Mouse (Mus musculus): ENCODE data around the gene Neu3. TPM values are rescaled to one million over a fixed set of nuclear protein-coding genes. Genes with fewer than 3 reads are reported as not detected.

Neu3 gene
- polyA plus RNA-seq, 1 experiment, result 0.83 TPM

DNA sequence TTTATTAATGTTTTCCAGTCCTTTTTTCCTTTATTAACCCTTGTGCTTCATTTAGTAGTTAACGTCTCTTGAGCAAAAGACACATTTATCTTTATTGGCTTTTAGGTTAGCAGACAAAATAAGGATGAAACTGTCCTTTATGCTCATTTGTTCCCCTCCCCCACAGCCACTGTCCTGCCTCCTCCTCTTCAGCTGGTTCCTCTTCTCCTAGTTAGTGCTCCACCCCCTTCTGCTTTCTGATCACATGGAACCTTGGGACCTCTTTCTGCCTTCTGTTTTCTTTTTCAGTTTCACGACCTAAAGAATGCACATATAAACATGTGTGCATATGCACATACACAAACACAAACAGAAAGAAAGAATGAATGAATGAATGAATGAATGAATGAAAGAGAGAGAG is 46.3 kb downstream of the Neu3 start:
- TF ChIP-seq FLI1 (IDR thresholded peaks at IDR 0.05; ENCODE audit: low read length) (no peak), GATA1 (IDR thresholded peaks at IDR 0.05; ENCODE audit: borderline replicate concordance, low read length) (no peak)
- Histone ChIP-seq H3K4me1 (peaks cover 6% of the 10 kb centered on the region), H3K27me3 (replicated peaks) (no peaks in the 10 kb centered on the region), H3K9me3 (no peaks in the 10 kb centered on the region), H3K4me3 (replicated peaks) (no peak overlapping the region), H3K36me3 (replicated peaks; ENCODE audit: low read length) (no peaks in the 10 kb centered on the region)

GRCm38 (mm10) chr7:99781385-99781784 is 46.8 kb downstream of the Neu3 start:
- H3K36me3 ChIP-seq (replicated peaks; ENCODE audit: low read length), result no peaks in the 10 kb centered on the region
- no peaks in the 10 kb centered on the region for H3K27me3 ChIP-seq (replicated peaks)
- no peak for TF ChIP-seq GATA1 (IDR thresholded peaks at IDR 0.05; ENCODE audit: borderline replicate concordance, low read length)
- no peak for TF ChIP-seq FLI1 (IDR thresholded peaks at IDR 0.05; ENCODE audit: low read length)
- H3K9me3 ChIP-seq, result no peaks in the 10 kb centered on the region
- H3K4me1 ChIP-seq, result peaks cover 6% of the 10 kb centered on the region
- peak overlapping the region; percentile 9 for H3K4me3 ChIP-seq (replicated peaks)

- peaks cover 46% of the 10 kb centered on the region for H3K9me3 ChIP-seq
- no peaks in the 10 kb centered on the region for H3K36me3 ChIP-seq (replicated peaks; ENCODE audit: low read length)
- peaks cover 21% of the 10 kb centered on the region for H3K27me3 ChIP-seq (replicated peaks)
- no peak within 1 kb of the TSS for H3K4me3 ChIP-seq (replicated peaks)
- H3K4me1 ChIP-seq, result no peaks in the 10 kb centered on the region
- TF ChIP-seq GATA1 (IDR thresholded peaks at IDR 0.05; ENCODE audit: borderline replicate concordance, low read length), result no peak
- no peak for TF ChIP-seq FLI1 (IDR thresholded peaks at IDR 0.05; ENCODE audit: low read length)
Observed at GRCm38 (mm10) chr7:99763207-99763606, 65.0 kb downstream of the Neu3 start, which contains the start of gene Olfr521. Gene Olfr521, plus strand, starts transcription at chr7:99763507.

Other genes starting within 250 kb of the Neu3 start
- 0.04 TPM in 1 of 2 replicates, not detected in the other for gene Tpbgl, start 201.3 kb downstream of the Neu3 start, polyA plus RNA-seq (2012; ENCODE audit: insufficient read depth, low replicate concordance)
- gene Slco2b1, start 117.1 kb downstream of the Neu3 start, polyA plus RNA-seq (2012; ENCODE audit: insufficient read depth, low replicate concordance), result 4.3 TPM in 1 of 2 replicates, not detected in the other
- gene Olfr520, start 98.1 kb downstream of the Neu3 start, polyA plus RNA-seq (2012; ENCODE audit: insufficient read depth, low replicate concordance), result not detected in 2 replicates
- gene Olfr521, start 64.9 kb downstream of the Neu3 start, polyA plus RNA-seq (2012; ENCODE audit: insufficient read depth, low replicate concordance), result not detected in 2 replicates
- 0.08 TPM in 1 of 2 replicates, not detected in the other for gene Xrra1, start 30.7 kb upstream of the Neu3 start, polyA plus RNA-seq (2012; ENCODE audit: insufficient read depth, low replicate concordance)
- 18.5 and 108 TPM in 2 replicates for gene Spcs2, start 35.0 kb upstream of the Neu3 start, polyA plus RNA-seq (2012; ENCODE audit: insufficient read depth, low replicate concordance)
- gene Rnf169, start 152.0 kb upstream of the Neu3 start, polyA plus RNA-seq (2012; ENCODE audit: insufficient read depth, low replicate concordance), result 0.82 and 0.87 TPM in 2 replicates
- 0.15 TPM in 1 of 2 replicates, not detected in the other for gene Chrdl2, start 177.8 kb upstream of the Neu3 start, polyA plus RNA-seq (2012; ENCODE audit: insufficient read depth, low replicate concordance)

Measured in megakaryocyte, embryonic 14.5 days (primary cell).